8 mouse cellular contexts compared by ENCODE assay signal in genomic region chr3:52270511-52270910, GRCm38 (mm10). TPM values are rescaled to one million over a fixed set of nuclear protein-coding genes. Genes with fewer than 3 reads are reported as not detected.
DNase-seq lines count a peak whose midpoint lies in the region; ATAC-seq and TF ChIP-seq lines count a peak whose summit lies in the region.

No protein-coding gene starts in this region.

- no peak overlapping the region for H3K27ac ChIP-seq in heart, embryonic 16.5 days (ENCODE audit: low read length)
- H3K27ac ChIP-seq in ES-E14 (ENCODE audit: insufficient read depth, low read depth, low read length, poor library complexity, severe bottlenecking) = no peak overlapping the region
- no peak overlapping the region for H3K27ac ChIP-seq in hindbrain, embryonic 12.5 days
- H3K27ac ChIP-seq in midbrain, embryonic 13.5 days = no peak overlapping the region

- DNase-seq in heart, adult 9 months (ENCODE audit: low spot score in 2 of 2) = no peak
- DNase-seq in ES-E14 (ENCODE audit: low read depth, low spot score) = no peak
- DNase-seq in left cerebral cortex, postnatal 25 days (ENCODE audit: low spot score in 2 of 2) = no peak
- DNase-seq in spleen, postnatal 36 days (ENCODE audit: low spot score in 2 of 2) = no peak

- H3K9me3 ChIP-seq in heart, embryonic 16.5 days (replicated peaks; ENCODE audit: control insufficient read depth, low read length) = no peaks in the 10 kb centered on the region
- H3K9me3 ChIP-seq in ES-E14 (ENCODE audit: control insufficient read depth, insufficient read depth, low read depth, low read length) = no peaks in the 10 kb centered on the region
- H3K9me3 ChIP-seq in hindbrain, embryonic 12.5 days (replicated peaks) = no peaks in the 10 kb centered on the region
- H3K9me3 ChIP-seq in midbrain, embryonic 13.5 days = no peaks in the 10 kb centered on the region

- peak overlapping the region; percentile 85 for H3K4me3 ChIP-seq in heart, embryonic 16.5 days (ENCODE audit: low read length)
- H3K4me3 ChIP-seq in ES-E14 (ENCODE audit: insufficient read depth in 1 of 2, low read depth in 1 of 2, low read length in 2 of 2, poor library complexity in 1 of 2, severe bottlenecking in 1 of 2) = peak overlapping the region; percentile 84 to 92
- H3K4me3 ChIP-seq in hindbrain, embryonic 12.5 days = peak overlapping the region; percentile 76
- peak overlapping the region; percentile 74 for H3K4me3 ChIP-seq in midbrain, embryonic 13.5 days (replicated peaks)

- WGBS in heart, embryonic 16.5 days = 22% methylated on average over 3 of the region's 3 CpGs
- 26% methylated on average over 3 of the region's 3 CpGs for WGBS in hindbrain, embryonic 12.5 days
- WGBS in midbrain, embryonic 13.5 days = 38% methylated on average over 3 of the region's 3 CpGs

- peak overlapping the region; percentile 95 for H3K4me2 ChIP-seq in heart, embryonic 16.5 days (ENCODE audit: low read depth, low read length)
- peak overlapping the region; percentile 94 for H3K4me2 ChIP-seq in hindbrain, embryonic 12.5 days (replicated peaks)
- peak overlapping the region; percentile 88 for H3K4me2 ChIP-seq in midbrain, embryonic 13.5 days (replicated peaks)

- no peak for ATAC-seq in heart, embryonic 16.5 days (replicated peaks; ENCODE audit: extremely low read depth, insufficient read depth, low FRiP score)
- ATAC-seq in hindbrain, embryonic 12.5 days (ENCODE audit: low FRiP score) = no peak
- ATAC-seq in midbrain, embryonic 13.5 days = no peak
- no peak for ATAC-seq in cerebellum, adult (ENCODE audit: insufficient number of reproducible peaks, low FRiP score, low TSS enrichment)

- peaks cover 28% of the 10 kb centered on the region for H3K4me1 ChIP-seq in heart, embryonic 16.5 days (ENCODE audit: control insufficient read depth, insufficient read depth, low read length)
- peaks cover 0 to 6% of the 10 kb centered on the region in 2 experiments; a peak in 2 of 4 replicates for H3K4me1 ChIP-seq in ES-E14 (ENCODE audit: control insufficient read depth in 2 of 2, insufficient read depth in 2 of 2, low read length in 2 of 2, poor library complexity in 1 of 2)
- H3K4me1 ChIP-seq in hindbrain, embryonic 12.5 days = peaks cover 19% of the 10 kb centered on the region
- H3K4me1 ChIP-seq in midbrain, embryonic 13.5 days (replicated peaks) = peaks cover 32% of the 10 kb centered on the region

- no peaks in the 10 kb centered on the region for H3K36me3 ChIP-seq in heart, embryonic 16.5 days (ENCODE audit: control insufficient read depth, insufficient read depth)
- H3K36me3 ChIP-seq in ES-E14 (ENCODE audit: control insufficient read depth, insufficient read depth, low read length, poor library complexity, severe bottlenecking) = no peaks in the 10 kb centered on the region; the same call in 1 of the 2 replicates
- H3K36me3 ChIP-seq in hindbrain, embryonic 12.5 days = no peaks in the 10 kb centered on the region
- H3K36me3 ChIP-seq in midbrain, embryonic 13.5 days = no peaks in the 10 kb centered on the region

- intact Hi-C loops in left cerebral cortex, postnatal 25 days (cut with DNase I) = loop anchor here (5.0 kb wide), 2 partner anchors 72 to 232 kb away; no protein-coding TSS in a partner anchor

- in situ Hi-C loops in ES-E14 (cut with MboI; ENCODE audit: low sequenced_read_pairs in 2 of 2, unreplicated experiment in 2 of 2) = loop anchor here (25.0 kb wide), 4 partner anchors 392 to 1192 kb away; partner anchors contain the start of genes Nhlrc3 (in 2 of the 2) and Proser1 (in 2 of the 2)

- peaks cover 2% of the 10 kb centered on the region; the same call in 1 of the 2 replicates for H3K27me3 ChIP-seq in heart, embryonic 16.5 days (ENCODE audit: control insufficient read depth, insufficient read depth, low read length)
- peaks cover 52% of the 10 kb centered on the region for H3K27me3 ChIP-seq in hindbrain, embryonic 12.5 days
- peaks cover 65% of the 10 kb centered on the region for H3K27me3 ChIP-seq in midbrain, embryonic 13.5 days

- H3K9ac ChIP-seq in heart, embryonic 16.5 days (ENCODE audit: low read length) = peak overlapping the region; percentile 85
- peak overlapping the region; percentile 92; the same call in 1 of the 2 replicates for H3K9ac ChIP-seq in ES-E14 (ENCODE audit: insufficient read depth, low read depth, low read length, poor library complexity, severe bottlenecking)
- no peak overlapping the region for H3K9ac ChIP-seq in hindbrain, embryonic 12.5 days
- peak overlapping the region; percentile 28; the same call in 1 of the 2 replicates for H3K9ac ChIP-seq in midbrain, embryonic 13.5 days (replicated peaks)

TF ChIP-seq in ES-E14, 5 proteins besides CTCF, POLR2A, EP300 and RAD21:
- TF ChIP-seq MAFK (IDR thresholded peaks at IDR 0.05; ENCODE audit: insufficient read depth, low read depth, low read length) (no peak), ZNF384 (IDR thresholded peaks at IDR 0.05; ENCODE audit: low read depth, low read length) (no peak), CHD2 (IDR thresholded peaks at IDR 0.05; ENCODE audit: low read depth, low read length) (no peak), HCFC1 (IDR thresholded peaks at IDR 0.05; ENCODE audit: borderline replicate concordance, insufficient read depth, low read length) (no peak), ZC3H11A (IDR thresholded peaks at IDR 0.05; ENCODE audit: borderline replicate concordance, low read depth, low read length) (no peak)

RNA-seq across cellular contexts. Expression of gene Foxo1, which starts 2.4 kb away (rescaled TPM):
- 4.9 and 5.1 TPM in 2 replicates for polyA plus RNA-seq in heart, embryonic 16.5 days (2015; fragmentation: Nextera tagmentation; extraction: Ambion mirVana)
- 2.3 and 2.7 TPM in 2 replicates for total RNA-seq in ES-E14 (2012; rRNA removed)
- polyA plus RNA-seq in hindbrain, embryonic 12.5 days (2016; fragmentation: Nextera tagmentation; extraction: Ambion mirVana) = 5.7 and 6.2 TPM in 2 replicates
- polyA plus RNA-seq in midbrain, embryonic 13.5 days (2015; fragmentation: Nextera tagmentation; extraction: Ambion mirVana) = 1.7 and 2.6 TPM in 2 replicates
- 10 to 100 TPM in 1 of 2 experiments, 1 to 10 TPM in 1; 9.0 to 14.9 TPM for total RNA-seq in left cerebral cortex, postnatal 25 days (2021)
